In genomic region chr4:155421412-155422370, GRCm38 (mm10) we compare ENCODE assay signal across 18 mouse cellular contexts. TPM values are rescaled to one million over a fixed set of nuclear protein-coding genes. Genes with fewer than 3 reads are reported as not detected.
DNase-seq lines count a peak whose midpoint lies in the region; ATAC-seq and TF ChIP-seq lines count a peak whose summit lies in the region.
"Not testable (repeated sequence)": the region's sequence is repeated elsewhere in the genome, so short reads cannot be mapped to it uniquely, and the experiment has no call there.
"Had no signal": no experiment of that assay in that cellular context is flagged by ENCODE, and none has a peak within 500 bp of the region (broad histone marks: within the 10 kb centered on the region; RNA-seq: fewer than 3 reads in every experiment).

No protein-coding gene starts in this region.

- DNase-seq in A20 (ENCODE audit: low read depth, low spot score) (peak; percentile 79), MEL-GATA-1-ER (ENCODE audit: extremely low read depth, low read depth) (peak; percentile 42)
- peak; percentile 17 for DNase-seq in induced T-regulatory cell, adult 2 months (ENCODE audit: low read depth)
- not testable (repeated sequence) for DNase-seq in kidney, adult 2 months; lung, postnatal 0 days (ENCODE audit: low spot score)
- peak; percentile 7 for DNase-seq in liver, adult 2 months (ENCODE audit: extremely low read depth, low read depth, low spot score)
- peak; percentile 13 for DNase-seq in splenic B cell, adult 2 months (ENCODE audit: low read depth, low spot score)

- not testable (repeated sequence) for H3K27ac ChIP-seq in kidney, adult 2 months (ENCODE audit: insufficient read depth, low read depth, low read length); lung, postnatal 0 days (ENCODE audit: low read length)
- 0 out of 2 replicates have a peak overlapping the region, but pooled peaks have one; percentile 7 for H3K27ac ChIP-seq in liver, adult 2 months (replicated peaks; ENCODE audit: insufficient read depth, low read depth, low read length)

- H3K36me3 ChIP-seq in kidney, adult 2 months (ENCODE audit: control insufficient read depth, insufficient read depth, low read length); liver, adult 2 months (ENCODE audit: control insufficient read depth, insufficient read depth, low read length); lung, postnatal 0 days (ENCODE audit: insufficient read depth, low read length); splenic B cell, adult 2 months (ENCODE audit: control insufficient read depth, insufficient read depth, low read length, poor library complexity, severe bottlenecking): not testable (repeated sequence)

- H3K79me2 ChIP-seq in liver, adult 2 months (ENCODE audit: control insufficient read depth, insufficient read depth, low read length) = not testable (repeated sequence)

- H3K4me1 ChIP-seq in kidney, adult 2 months (ENCODE audit: control insufficient read depth, insufficient read depth, low read length); liver, adult 2 months (ENCODE audit: control insufficient read depth, insufficient read depth, low read length); lung, postnatal 0 days (ENCODE audit: insufficient read depth, low read depth, low read length): not testable (repeated sequence)

- H3K4me2 ChIP-seq in lung, postnatal 0 days (replicated peaks; ENCODE audit: low read depth, low read length) = 0 out of 2 replicates have a peak overlapping the region, but pooled peaks have one; percentile 5

- ATAC-seq in lung, postnatal 0 days = not testable (repeated sequence)

- H3K9me3 ChIP-seq in lung, postnatal 0 days (ENCODE audit: low read length) = not testable (repeated sequence)

- TF ChIP-seq POLR2A in kidney, adult 2 months (IDR thresholded peaks at IDR 0.05; ENCODE audit: low read depth, low read length); liver, adult 2 months (IDR thresholded peaks at IDR 0.05; ENCODE audit: extremely low read depth, insufficient read depth, low read length): not testable (repeated sequence)

- TF ChIP-seq CTCF in kidney, adult 2 months (conservative IDR thresholded peaks at IDR 0.05; ENCODE audit: insufficient read depth, insufficient read length, low read depth, low read length); liver, adult 2 months (IDR thresholded peaks at IDR 0.05; ENCODE audit: low read depth, low read length); lung, postnatal 0 days (IDR thresholded peaks at IDR 0.05): not testable (repeated sequence)

- H3K27me3 ChIP-seq in kidney, adult 2 months (replicated peaks; ENCODE audit: control insufficient read depth, insufficient read depth, low read length); liver, adult 2 months (ENCODE audit: control insufficient read depth, insufficient read depth, low read length); lung, postnatal 0 days (replicated peaks; ENCODE audit: insufficient read depth, low read length); splenic B cell, adult 2 months (ENCODE audit: control insufficient read depth, insufficient read depth, low read length, poor library complexity, severe bottlenecking): not testable (repeated sequence)

- not testable (repeated sequence) for TF ChIP-seq EP300 in lung, postnatal 0 days (IDR thresholded peaks at IDR 0.05)

- peak overlapping the region; percentile 24; the same call in 1 of the 2 replicates for H3K4me3 ChIP-seq in kidney, adult 2 months (ENCODE audit: insufficient read depth, low read depth, low read length)
- not testable (repeated sequence) for H3K4me3 ChIP-seq in liver, adult 2 months (ENCODE audit: insufficient read depth, low read depth, low read length); lung, postnatal 0 days (ENCODE audit: low read depth, low read length)

- H3K9ac ChIP-seq in liver, adult 2 months (ENCODE audit: low read depth, low read length); lung, postnatal 0 days (replicated peaks; ENCODE audit: low read depth): not testable (repeated sequence)

- 85% methylated on average over 23 of the region's 30 CpGs for WGBS in kidney, adult 2 months
- whole genome bisulfite sequencing in liver, adult 2 months = 73% methylated on average over 23 of the region's 30 CpGs
- 67% methylated on average over 20 of the region's 30 CpGs for whole genome bisulfite sequencing in lung, postnatal 0 days

RNA-seq across cellular contexts. Expression of gene Cfap74, which starts 12.7 kb away (rescaled TPM):
- polyA plus RNA-seq in kidney, adult 2 months (2012; rRNA removed) = 0.27 and 0.42 TPM in 2 replicates
- 0.09 and 0.27 TPM in 2 replicates for total RNA-seq in liver, adult 2 months (2014; rRNA removed)
- polyA plus RNA-seq in liver, adult 2 months (2012; rRNA removed) = 0.06 TPM in 2 replicates
- polyA plus RNA-seq in lung, postnatal 0 days (2015; fragmentation: Nextera tagmentation; extraction: Ambion mirVana) = 1.4 and 1.5 TPM in 2 replicates

RNA-seq across cellular contexts. Expression of gene Gabrd, which starts 23.8 kb away (rescaled TPM):
- polyA plus RNA-seq in kidney, adult 2 months (2012; rRNA removed) = 0.47 and 0.56 TPM in 2 replicates
- under 0.01 and 0.20 TPM in 2 replicates for total RNA-seq in liver, adult 2 months (2014; rRNA removed)
- 0.04 and 0.11 TPM in 2 replicates for polyA plus RNA-seq in liver, adult 2 months (2012; rRNA removed)
- polyA plus RNA-seq in lung, postnatal 0 days (2015; fragmentation: Nextera tagmentation; extraction: Ambion mirVana) = 0.24 and 0.68 TPM in 2 replicates
- total RNA-seq: ES-E14; heart, adult 2 months; heart, postnatal 14 days had no signal
- polyA plus RNA-seq: C2C12; embryonic facial prominence, embryonic 10.5 days; embryonic facial prominence, embryonic 14.5 days; heart, embryonic 15.5 days had no signal

RNA-seq across cellular contexts. Expression of gene Tmem52, which starts 47.2 kb away (rescaled TPM):
- 14.7 and 15.7 TPM in 2 replicates for polyA plus RNA-seq in kidney, adult 2 months (2012; rRNA removed)
- total RNA-seq in liver, adult 2 months (2014; rRNA removed) = not detected in 2 replicates
- polyA plus RNA-seq in liver, adult 2 months (2012; rRNA removed) = not detected in 2 replicates
- 1.6 and 2.1 TPM in 2 replicates for polyA plus RNA-seq in lung, postnatal 0 days (2015; fragmentation: Nextera tagmentation; extraction: Ambion mirVana)
- total RNA-seq: hematopoietic stem cell, adult 5-6 weeks had no signal
- polyA plus RNA-seq: activated CD4-positive, CD25-positive, alpha-beta regulatory T cell, adult 4 months; C2C12; embryonic facial prominence, embryonic 10.5 days; heart, embryonic 11.5 days; heart, embryonic 15.5 days; hindbrain, embryonic 13.5 days had no signal
